In genomic region chr9:40556396-40556795, GRCm38 (mm10) we compare ENCODE assay signal across 14 mouse cellular contexts. TPM values are rescaled to one million over a fixed set of nuclear protein-coding genes. Genes with fewer than 3 reads are reported as not detected.
DNase-seq lines count a peak whose midpoint lies in the region.
"Had no signal": no experiment of that assay in that cellular context is flagged by ENCODE, and none has a peak within 500 bp of the region (broad histone marks: within the 10 kb centered on the region; RNA-seq: fewer than 3 reads in every experiment).

No protein-coding gene starts in this region.

- peak; percentile 40 for DNase-seq in adrenal gland, adult 2 months
- no peak for DNase-seq in adrenal gland, postnatal 25 days
- DNase-seq in 3T3-L1 (ENCODE audit: low read depth, low spot score) = peak; percentile 71
- peak; percentile 15 for DNase-seq in R1 (ENCODE audit: low read depth, low spot score)
- no peak for DNase-seq in lung, postnatal 14 days
- DNase-seq: adrenal gland, adult 8-10 months; adrenal gland, postnatal 14 days; cerebellum, adult 11 months; cerebellum, adult 18-20 months; cerebellum, adult 8-10 months; cerebellum, adult 9-11 months; cerebellum, postnatal 36 days; embryo, embryonic 11 days had no signal

RNA-seq across cellular contexts. Expression of gene Gramd1b, which starts 25.2 kb away (rescaled TPM):
- total RNA-seq in adrenal gland, adult 2 months (2021) = 1,000 to 10,000 TPM in 1 of 2 experiments, 100 to 1,000 TPM in 1; 336 to 1,336 TPM
- 329 and 574 TPM in 2 replicates for polyA plus RNA-seq in adrenal gland, adult 2 months (2012; rRNA removed)
- total RNA-seq in adrenal gland, postnatal 25 days (2021) = 947 and 1,142 TPM in 2 replicates
- total RNA-seq: MEL had no signal

Comparison
In these comparisons a context has a peak if more than half of its experiments do, and no peak if none do; other contexts are left out.
1. DNase-seq: peak in adrenal gland, adult 2 months (single experiment), 3T3-L1 (single experiment) and R1 (single experiment); none in adrenal gland, postnatal 25 days (single experiment) and lung, postnatal 14 days (single experiment).